Mouse (Mus musculus) MEL (cell line): ENCODE data around the gene Olfm4.

Source experiments
- POLR2AphosphoS5 ChIP-seq: IDR thresholded peaks from 2 replicates; pipeline ENCODE4 v1.6.1; 2012; ENCODE audit warnings: low read depth, borderline replicate concordance, mild to moderate bottlenecking, inconsistent platforms, low read length, moderate library complexity, mixed read lengths
- TCF12 ChIP-seq: IDR thresholded peaks from 2 replicates; pipeline ENCODE4 v1.6.1; 2014; ENCODE audit warnings: low read depth, mild to moderate bottlenecking, inconsistent platforms, low read length, improper control_type of control experiment, moderate library complexity
- ZC3H11A ChIP-seq: IDR thresholded peaks from 2 replicates; pipeline ENCODE4 v1.6.1; 2012; ENCODE audit warnings: low read depth, mild to moderate bottlenecking, inconsistent platforms, low read length, improper control_type of control experiment
- ZNF384 ChIP-seq: IDR thresholded peaks from 2 replicates; pipeline ENCODE4 v1.6.1; 2012; ENCODE audit warnings: low read depth, mild to moderate bottlenecking, inconsistent platforms, low read length, improper control_type of control experiment

DNA sequence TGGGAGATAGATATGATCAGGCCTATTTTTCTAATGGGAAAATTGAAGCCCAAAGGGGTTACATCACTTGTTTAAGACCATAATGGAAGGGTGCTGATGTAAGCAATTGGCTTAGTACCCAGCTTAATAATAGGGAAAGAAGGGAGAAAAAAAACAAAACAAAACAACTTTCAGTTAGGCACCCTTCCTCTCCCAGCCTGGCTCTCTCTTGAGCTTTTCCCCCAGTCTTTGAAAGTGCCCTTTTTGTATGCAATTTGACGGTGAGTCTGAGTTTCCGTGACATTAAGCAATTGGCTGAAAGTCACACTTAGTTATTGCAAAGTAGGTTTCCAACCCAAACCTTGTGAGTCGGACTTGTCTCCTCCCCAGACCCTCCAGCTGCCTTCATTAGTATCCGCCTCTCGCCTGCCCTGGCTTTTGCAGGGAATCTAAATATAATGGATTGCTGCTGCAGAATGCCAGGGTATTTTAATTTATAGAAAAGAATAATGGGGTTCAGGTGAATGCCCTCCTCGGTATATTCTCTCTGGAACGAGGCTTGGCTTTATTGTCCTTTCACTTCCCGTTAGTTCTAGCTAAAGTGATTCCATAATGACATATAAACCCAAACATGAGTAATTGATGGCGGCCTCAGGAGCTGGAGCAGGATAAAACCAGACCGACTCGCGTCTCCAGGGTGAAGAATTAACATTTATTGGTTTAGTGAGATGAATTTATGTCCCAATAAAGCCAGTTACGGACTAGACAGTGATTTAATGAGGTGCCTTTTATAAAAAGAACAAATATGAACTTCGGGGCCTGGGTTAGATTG lies 12.7 kb upstream of the Olfm4 start:
- TF ChIP-seq ZNF384 (no peak), ZC3H11A (no peak), TCF12 (no peak), POLR2AphosphoS5 (no peak)
